Mouse (Mus musculus): ENCODE data around the gene Map3k5. TPM values are rescaled to one million over a fixed set of nuclear protein-coding genes. Genes with fewer than 3 reads are reported as not detected.

The Map3k5 gene
- polyA plus RNA-seq, 1 experiment, result 4.0 TPM

DNA sequence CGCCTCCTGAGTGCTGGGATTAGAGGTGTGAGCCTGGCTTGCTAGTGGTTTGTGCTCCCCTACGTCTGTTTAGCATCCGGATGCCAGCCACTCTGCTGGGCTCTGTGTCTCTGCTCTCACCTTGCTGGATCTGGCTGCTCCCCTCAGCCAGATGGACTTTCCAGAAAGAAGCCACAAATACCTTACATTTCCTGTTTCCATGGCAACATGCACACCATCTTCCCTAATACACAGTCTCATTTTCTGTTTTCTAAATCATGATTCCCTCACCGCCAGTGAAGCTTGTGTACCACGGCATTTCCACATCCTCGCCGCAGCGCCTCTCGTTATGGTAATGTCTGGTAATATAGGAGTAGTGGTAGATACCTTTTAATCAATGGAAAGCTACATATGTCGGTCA lies 84.1 kb downstream of the Map3k5 start:
- Histone ChIP-seq H3K27ac (ENCODE audit: insufficient read depth, low read length) (no peak overlapping the region), H3K36me3 (ENCODE audit: control insufficient read depth, insufficient read depth, low read length) (peaks cover 1% of the 10 kb centered on the region; the same call in 1 of the 2 replicates), H3K4me1 (ENCODE audit: control insufficient read depth, insufficient read depth, insufficient read length) (no peaks in the 10 kb centered on the region), H3K27me3 (ENCODE audit: control insufficient read depth, insufficient read depth, low read length) (no peaks in the 10 kb centered on the region), H3K4me3 (ENCODE audit: extremely low read depth, insufficient read depth, insufficient read length) (no peak overlapping the region)
- 91% methylated on average over 10 of the region's 10 CpGs for WGBS
- no peak for DNase-seq (ENCODE audit: low read depth in 1 of 2, low spot score in 2 of 2)
- TF ChIP-seq POLR2A (IDR thresholded peaks at IDR 0.05; ENCODE audit: low read depth, low read length), result no peak
- TF ChIP-seq CTCF (IDR thresholded peaks at IDR 0.05; ENCODE audit: extremely low read depth, insufficient read depth, insufficient read length, insufficient replicate concordance), result no peak

DNA sequence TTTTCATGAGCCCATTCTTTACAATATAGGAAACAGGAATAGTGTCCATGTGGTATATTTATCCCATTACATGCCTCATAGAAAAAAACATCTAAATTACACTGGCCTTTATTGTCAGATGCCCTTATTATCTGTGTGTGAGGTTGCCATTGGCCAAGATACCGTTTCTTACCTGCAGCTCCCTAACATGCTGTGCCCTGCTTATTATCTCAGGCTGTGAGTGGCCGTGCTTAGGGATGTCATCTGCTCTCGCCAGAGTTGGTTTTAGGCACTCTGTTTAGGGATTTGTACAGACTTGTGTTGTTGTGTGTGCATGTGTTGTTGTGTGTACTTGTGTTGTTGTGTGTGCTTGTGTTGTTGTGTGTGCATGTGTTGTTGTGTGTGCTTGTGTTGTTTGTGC lies 84.5 kb downstream of the Map3k5 start:
- WGBS, result 91% methylated on average over 3 of the region's 3 CpGs
- TF ChIP-seq POLR2A (IDR thresholded peaks at IDR 0.05; ENCODE audit: low read depth, low read length) (no peak), CTCF (IDR thresholded peaks at IDR 0.05; ENCODE audit: extremely low read depth, insufficient read depth, insufficient read length, insufficient replicate concordance) (no peak)
- no peak for DNase-seq (ENCODE audit: low read depth in 1 of 2, low spot score in 2 of 2)
- Histone ChIP-seq H3K36me3 (ENCODE audit: control insufficient read depth, insufficient read depth, low read length) (peaks cover 1% of the 10 kb centered on the region; the same call in 1 of the 2 replicates), H3K27me3 (ENCODE audit: control insufficient read depth, insufficient read depth, low read length) (no peaks in the 10 kb centered on the region), H3K27ac (ENCODE audit: insufficient read depth, low read length) (no peak overlapping the region), H3K4me3 (ENCODE audit: extremely low read depth, insufficient read depth, insufficient read length) (no peak overlapping the region), H3K4me1 (ENCODE audit: control insufficient read depth, insufficient read depth, insufficient read length) (no peaks in the 10 kb centered on the region)

DNA sequence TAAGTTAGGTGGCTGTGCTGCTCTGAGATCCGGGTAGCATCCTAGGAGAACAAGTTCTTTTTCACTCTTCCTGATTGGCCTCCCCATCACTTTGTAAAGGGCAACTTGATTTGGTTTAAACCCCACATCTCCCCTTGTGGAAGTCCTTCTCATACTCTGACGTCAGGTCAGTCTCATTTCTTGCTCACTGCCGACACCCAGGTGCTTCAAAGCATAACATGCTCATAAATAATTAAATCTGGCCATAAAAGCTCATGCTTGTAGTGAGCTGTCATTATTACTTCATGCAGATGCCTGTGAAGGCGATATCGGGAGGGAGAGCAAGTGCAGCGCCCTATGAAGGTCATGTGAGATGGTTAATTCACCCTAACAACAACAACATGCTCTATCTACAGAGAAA lies 87.0 kb downstream of the Map3k5 start:
- H3K4me3 ChIP-seq (ENCODE audit: extremely low read depth, insufficient read depth, insufficient read length), result no peak overlapping the region
- no peak for TF ChIP-seq POLR2A (IDR thresholded peaks at IDR 0.05; ENCODE audit: low read depth, low read length)
- no peak for TF ChIP-seq CTCF (IDR thresholded peaks at IDR 0.05; ENCODE audit: extremely low read depth, insufficient read depth, insufficient read length, insufficient replicate concordance)
- no peak for DNase-seq (ENCODE audit: low read depth in 1 of 2, low spot score in 2 of 2)
- peaks cover 3% of the 10 kb centered on the region; the same call in 1 of the 2 replicates for H3K36me3 ChIP-seq (ENCODE audit: control insufficient read depth, insufficient read depth, low read length)
- H3K4me1 ChIP-seq (ENCODE audit: control insufficient read depth, insufficient read depth, insufficient read length), result no peaks in the 10 kb centered on the region
- 92% methylated on average over 6 of the region's 6 CpGs for WGBS
- H3K27me3 ChIP-seq (ENCODE audit: control insufficient read depth, insufficient read depth, low read length), result no peaks in the 10 kb centered on the region
- H3K27ac ChIP-seq (ENCODE audit: insufficient read depth, low read length), result no peak overlapping the region

DNA sequence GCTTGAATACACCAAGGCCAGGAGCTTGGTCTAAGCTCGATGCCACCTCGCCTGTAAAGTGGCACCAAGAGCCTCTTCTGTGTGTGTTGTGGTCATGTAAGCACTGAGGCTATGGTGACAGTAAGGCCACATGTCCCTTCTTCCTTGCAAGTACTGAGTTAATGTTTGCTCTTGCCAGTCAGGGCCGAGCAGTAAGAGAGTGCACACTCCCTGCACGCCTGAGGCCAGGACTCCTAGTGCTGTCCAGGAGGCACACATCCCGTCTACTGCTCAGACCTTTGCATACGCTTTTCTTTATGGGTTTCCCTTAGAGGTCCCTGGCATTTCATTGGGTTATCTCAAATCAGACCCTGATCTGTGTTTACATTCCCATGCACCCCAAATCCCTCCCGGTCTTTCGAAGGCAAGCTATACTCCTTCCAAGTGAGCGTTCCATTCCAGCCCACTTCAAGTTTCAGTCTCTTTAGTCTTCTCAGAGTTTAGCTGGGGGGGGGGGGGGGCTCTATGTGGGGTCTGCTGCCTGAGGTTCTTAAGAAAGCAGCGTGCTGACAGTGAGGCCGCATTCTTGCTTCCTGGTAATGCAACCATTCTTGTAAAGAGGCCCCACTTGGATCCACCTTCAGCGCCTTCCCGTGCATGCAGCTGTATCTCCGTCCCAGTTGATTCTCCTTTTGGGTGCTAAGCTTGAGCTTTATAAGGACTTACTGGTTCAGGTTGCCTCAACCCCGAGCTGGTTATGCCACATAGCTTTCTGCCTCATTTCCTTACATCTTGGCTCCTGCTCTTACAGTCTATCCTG lies 87.6 kb downstream of the Map3k5 start:
- WGBS, result 91% methylated on average over 15 of the region's 15 CpGs
- no peak for TF ChIP-seq CTCF (IDR thresholded peaks at IDR 0.05; ENCODE audit: extremely low read depth, insufficient read depth, insufficient read length, insufficient replicate concordance)
- no peak for TF ChIP-seq POLR2A (IDR thresholded peaks at IDR 0.05; ENCODE audit: low read depth, low read length)
- Histone ChIP-seq H3K27me3 (ENCODE audit: control insufficient read depth, insufficient read depth, low read length) (no peaks in the 10 kb centered on the region), H3K4me3 (ENCODE audit: extremely low read depth, insufficient read depth, insufficient read length) (no peak overlapping the region), H3K4me1 (ENCODE audit: control insufficient read depth, insufficient read depth, insufficient read length) (no peaks in the 10 kb centered on the region), H3K27ac (ENCODE audit: insufficient read depth, low read length) (no peak overlapping the region), H3K36me3 (ENCODE audit: control insufficient read depth, insufficient read depth, low read length) (peaks cover 3% of the 10 kb centered on the region; the same call in 1 of the 2 replicates)
- DNase-seq (ENCODE audit: low read depth in 1 of 2, low spot score in 2 of 2), result no peak

GRCm38 (mm10) chr10:20022608-20023340 lies 88.5 kb downstream of the Map3k5 start:
- no peak for DNase-seq (ENCODE audit: low read depth in 1 of 2, low spot score in 2 of 2)
- Histone ChIP-seq H3K4me1 (ENCODE audit: control insufficient read depth, insufficient read depth, insufficient read length) (no peaks in the 10 kb centered on the region), H3K4me3 (ENCODE audit: extremely low read depth, insufficient read depth, insufficient read length) (no peak overlapping the region), H3K36me3 (ENCODE audit: control insufficient read depth, insufficient read depth, low read length) (peaks cover 4% of the 10 kb centered on the region), H3K27me3 (ENCODE audit: control insufficient read depth, insufficient read depth, low read length) (no peaks in the 10 kb centered on the region), H3K27ac (ENCODE audit: insufficient read depth, low read length) (no peak overlapping the region)
- WGBS, result 74% methylated on average over 10 of the region's 10 CpGs
- TF ChIP-seq CTCF (IDR thresholded peaks at IDR 0.05; ENCODE audit: extremely low read depth, insufficient read depth, insufficient read length, insufficient replicate concordance), result no peak

- no peak overlapping the region for H3K4me3 ChIP-seq (ENCODE audit: extremely low read depth, insufficient read depth, insufficient read length)
- 92% methylated on average over 10 of the region's 10 CpGs for WGBS
- DNase-seq (ENCODE audit: low read depth in 1 of 2, low spot score in 2 of 2), result no peak
- no peaks in the 10 kb centered on the region for H3K27me3 ChIP-seq (ENCODE audit: control insufficient read depth, insufficient read depth, low read length)
- H3K36me3 ChIP-seq (ENCODE audit: control insufficient read depth, insufficient read depth, low read length), result peaks cover 4% of the 10 kb centered on the region
- no peaks in the 10 kb centered on the region for H3K4me1 ChIP-seq (ENCODE audit: control insufficient read depth, insufficient read depth, insufficient read length)
- no peak for TF ChIP-seq CTCF (IDR thresholded peaks at IDR 0.05; ENCODE audit: extremely low read depth, insufficient read depth, insufficient read length, insufficient replicate concordance)
- H3K27ac ChIP-seq (ENCODE audit: insufficient read depth, low read length), result no peak overlapping the region
These were observed 89.3 kb downstream of the Map3k5 start for GRCm38 (mm10) chr10:20023524-20023923.

DNA sequence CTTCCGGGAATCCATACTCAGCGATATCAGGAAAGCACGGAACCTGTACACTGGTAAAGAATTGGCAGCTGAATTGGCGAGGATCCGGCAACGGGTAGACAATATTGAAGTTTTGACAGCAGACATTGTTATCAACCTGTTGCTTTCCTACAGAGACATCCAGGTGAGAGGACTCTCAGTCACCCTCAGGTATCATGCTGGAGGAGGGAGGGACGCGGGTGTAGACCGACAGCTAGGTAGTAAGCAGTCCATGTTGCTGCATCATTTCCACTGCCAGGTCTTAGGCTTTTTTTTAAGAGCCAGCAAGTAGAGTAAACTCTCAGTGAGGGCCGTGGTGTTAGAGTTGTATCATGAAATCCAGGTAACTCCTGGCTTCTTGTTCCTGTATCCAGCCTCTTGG lies 90.6 kb downstream of the Map3k5 start:
- no peak for DNase-seq (ENCODE audit: low read depth in 1 of 2, low spot score in 2 of 2)
- TF ChIP-seq POLR2A (IDR thresholded peaks at IDR 0.05; ENCODE audit: low read depth, low read length) (no peak), CTCF (IDR thresholded peaks at IDR 0.05; ENCODE audit: extremely low read depth, insufficient read depth, insufficient read length, insufficient replicate concordance) (no peak)
- 95% methylated on average over 10 of the region's 10 CpGs for WGBS
- H3K4me3 ChIP-seq (ENCODE audit: extremely low read depth, insufficient read depth, insufficient read length), result no peak overlapping the region
- H3K4me1 ChIP-seq (ENCODE audit: control insufficient read depth, insufficient read depth, insufficient read length), result no peaks in the 10 kb centered on the region
- H3K27me3 ChIP-seq (ENCODE audit: control insufficient read depth, insufficient read depth, low read length), result no peaks in the 10 kb centered on the region
- H3K27ac ChIP-seq (ENCODE audit: insufficient read depth, low read length), result no peak overlapping the region
- peaks cover 5% of the 10 kb centered on the region for H3K36me3 ChIP-seq (ENCODE audit: control insufficient read depth, insufficient read depth, low read length)

All from spleen, adult 2 months (tissue).